Mouse (Mus musculus): ENCODE measurements around the gene Dtl. TPM values are rescaled to one million over a fixed set of nuclear protein-coding genes. Genes with fewer than 3 reads are reported as not detected.
A peak's percentile ranks its signal among the peaks of the same experiment; 100 is the strongest.
"Not testable (repeated sequence)": the region's sequence is repeated elsewhere in the genome, so short reads cannot be mapped to it uniquely, and the experiment has no call there.

Gene Dtl
- polyA plus RNA-seq, 1 experiment from 2014 or later, result 38.8 TPM

DNA sequence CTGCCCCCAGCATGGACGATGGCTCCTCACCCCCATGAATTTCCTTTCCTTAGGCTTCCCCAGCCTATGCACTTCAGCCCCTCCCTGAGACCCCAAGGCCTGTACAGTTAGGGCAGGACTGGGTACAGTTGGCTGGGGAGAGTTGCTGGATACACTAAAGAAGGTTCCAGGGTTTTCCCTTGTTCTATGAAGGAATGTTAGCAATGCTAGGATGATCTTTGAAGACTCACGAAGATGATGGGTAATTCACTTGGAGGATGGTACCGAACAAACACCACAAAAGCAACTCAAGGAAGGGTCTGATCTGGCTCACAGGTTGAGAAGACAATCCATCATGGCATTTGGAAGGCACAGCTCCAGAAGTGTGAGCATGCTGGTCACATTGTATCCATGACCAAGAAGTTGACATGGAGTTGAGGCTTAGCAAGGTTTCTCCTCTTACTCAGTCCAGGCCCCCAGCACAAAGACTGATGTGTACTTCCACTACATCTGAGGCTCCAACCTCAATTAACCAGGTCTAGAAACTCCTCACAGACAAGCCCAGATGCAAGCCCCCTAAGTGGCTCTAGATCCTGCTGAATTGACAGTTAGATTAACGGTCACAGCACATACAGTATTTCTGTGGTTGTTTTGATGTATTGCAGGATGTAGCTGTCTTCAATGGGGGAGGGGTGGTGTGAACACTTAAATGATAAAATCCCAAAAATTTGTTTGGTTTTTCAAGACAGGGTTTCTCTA, 55.8 kb downstream of the Dtl start:
- DNase-seq (ENCODE audit: low spot score), result peak; percentile 85

DNA sequence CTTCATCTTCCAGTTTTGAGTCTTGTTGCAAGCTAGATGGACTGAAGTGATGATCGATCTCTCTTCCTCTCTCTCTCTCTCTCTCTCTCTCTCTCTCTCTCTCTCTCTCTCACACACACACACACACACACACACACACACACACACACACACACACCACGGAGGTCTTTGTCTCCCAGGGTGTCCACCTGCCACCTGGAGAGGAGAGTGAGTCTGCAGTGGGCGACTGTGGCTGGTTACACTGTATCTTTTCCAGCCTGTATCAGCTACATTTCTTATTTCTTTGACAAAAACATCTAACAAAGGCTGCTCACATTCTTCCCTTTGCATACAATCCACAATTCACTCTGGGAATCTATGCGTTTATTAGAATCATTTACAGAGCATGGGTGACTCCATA, 56.4 kb downstream of the Dtl start:
- DNase-seq (ENCODE audit: low spot score), result no peak

DNA sequence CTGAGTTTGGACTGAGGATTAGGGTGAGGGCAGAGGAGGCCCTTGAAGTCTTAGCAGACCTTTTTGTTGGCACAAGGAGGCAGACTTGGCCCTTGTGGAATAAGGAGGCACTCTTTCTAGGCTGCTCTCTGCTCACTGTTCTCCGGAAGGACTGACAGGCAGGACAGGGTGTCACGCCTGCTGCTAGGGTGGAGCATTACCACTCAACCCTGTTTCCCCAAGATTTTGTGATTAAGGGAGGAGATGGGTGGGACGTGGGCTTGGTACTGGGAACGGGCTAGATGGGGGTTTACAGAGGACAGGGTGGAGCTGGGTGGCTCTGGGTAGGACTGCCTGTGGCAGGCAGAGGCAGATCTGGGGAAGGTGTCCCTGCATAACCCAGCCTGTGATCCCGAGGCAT, 57.4 kb downstream of the Dtl start:
- DNase-seq (ENCODE audit: low spot score), result peak; percentile 59

DNA sequence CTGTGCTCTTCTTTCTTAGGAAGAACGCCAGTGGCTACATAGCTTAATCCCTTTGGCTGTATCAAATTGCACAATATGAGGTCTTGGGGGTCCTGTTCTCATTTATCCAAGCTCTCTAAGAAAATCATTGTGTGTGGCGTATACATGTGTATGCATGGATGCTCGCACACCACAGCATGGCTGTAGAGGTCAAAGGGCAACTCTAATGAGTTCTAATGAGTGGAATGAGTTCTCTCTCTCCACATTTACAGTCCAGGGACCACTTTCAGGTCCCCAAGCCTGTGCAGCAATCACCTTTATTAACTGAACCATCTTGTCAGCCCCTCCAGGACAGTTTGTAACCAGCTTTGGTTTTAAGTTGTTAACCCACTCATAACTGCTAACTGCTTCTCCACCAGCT, 58.3 kb downstream of the Dtl start:
- no peak for DNase-seq (ENCODE audit: low spot score)

DNA sequence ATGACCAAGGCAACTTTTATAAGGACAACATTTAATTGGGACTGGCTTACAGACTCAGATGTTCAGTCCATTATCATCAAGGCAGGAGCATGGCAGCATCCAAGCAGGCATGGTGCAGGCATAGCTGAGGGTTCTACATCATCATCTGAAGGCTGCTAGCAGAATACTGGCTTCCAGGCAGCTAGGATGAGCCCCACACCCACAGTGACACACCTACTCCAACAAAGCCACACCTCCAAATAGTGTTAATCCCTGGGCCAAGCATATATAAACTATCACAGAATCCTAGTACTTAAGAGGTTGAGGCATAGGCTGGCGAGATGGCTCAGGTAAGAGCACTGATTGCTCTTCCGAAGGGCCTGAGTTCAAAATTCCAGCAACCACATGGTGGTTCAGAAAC, 59.0 kb downstream of the Dtl start:
- DNase-seq (ENCODE audit: low spot score), result not testable (repeated sequence)

DNA sequence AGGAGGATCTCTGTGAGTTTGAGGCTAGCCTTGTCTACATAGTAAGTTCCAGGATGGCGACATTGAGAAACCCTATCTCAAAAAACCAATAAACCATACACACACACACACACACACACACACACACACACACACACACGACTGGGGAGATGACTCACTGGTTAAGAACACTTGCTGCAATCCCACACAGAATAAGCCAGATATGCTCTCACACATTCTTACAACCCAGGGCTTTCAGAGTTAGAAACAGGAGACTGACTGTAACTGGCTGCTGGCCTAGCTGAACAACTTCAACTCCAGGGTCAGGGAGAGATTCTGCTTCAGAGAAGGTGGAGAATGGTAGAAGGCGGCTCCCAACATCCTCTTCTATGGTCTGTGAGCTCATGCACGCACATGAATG, 62.1 kb downstream of the Dtl start:
- DNase-seq (ENCODE audit: low spot score), result no peak

- no peak for DNase-seq (ENCODE audit: low spot score)
Observed at GRCm38 (mm10) chr1:191512383-191512782, 63.0 kb downstream of the Dtl start.

- DNase-seq (ENCODE audit: low spot score), result no peak
Observed at GRCm38 (mm10) chr1:191511503-191511902, 63.8 kb downstream of the Dtl start.

- no peak for DNase-seq (ENCODE audit: low spot score)
Observed at GRCm38 (mm10) chr1:191509865-191510264, 65.5 kb downstream of the Dtl start.

DNA sequence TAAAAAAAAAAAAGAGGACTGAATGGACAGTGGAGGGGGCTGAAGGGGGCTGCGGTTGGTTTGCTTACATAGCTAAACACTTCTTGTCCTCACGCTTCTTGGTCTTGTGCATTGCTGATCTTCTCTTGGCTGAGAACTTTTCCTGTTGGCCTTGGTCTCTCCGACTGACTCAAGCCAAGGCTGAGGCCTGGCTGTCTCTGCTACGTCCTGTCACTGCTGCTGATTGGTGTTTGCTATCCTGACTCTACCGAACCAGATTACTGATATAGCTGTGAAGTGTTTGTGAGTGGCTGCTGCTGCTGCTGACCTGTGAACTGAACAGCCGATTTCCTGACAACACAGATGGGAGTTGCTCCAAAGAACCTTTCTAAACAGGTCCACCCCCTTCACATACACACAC, 66.2 kb downstream of the Dtl start:
- DNase-seq (ENCODE audit: low spot score), result no peak

DNA sequence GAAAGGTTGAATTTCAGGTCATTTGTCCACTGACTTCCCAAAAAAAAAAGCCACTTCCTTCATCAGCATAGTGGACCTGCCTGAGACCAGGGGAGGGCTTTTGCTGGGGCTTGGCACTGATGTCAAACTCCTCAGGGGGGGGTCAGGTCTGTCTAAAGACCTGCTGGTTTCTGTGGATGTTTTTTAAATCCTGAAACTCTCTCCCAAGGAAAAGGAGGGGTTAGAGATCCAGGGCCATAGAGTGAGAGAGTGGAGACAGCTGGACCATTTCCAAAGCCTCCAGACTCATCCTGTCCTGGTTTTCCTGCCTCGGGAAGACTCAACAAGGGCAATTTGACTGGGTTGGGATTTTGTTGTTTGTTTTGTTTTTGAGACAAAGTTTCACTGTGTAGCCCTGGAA, 68.6 kb downstream of the Dtl start:
- DNase-seq (ENCODE audit: low spot score), result no peak

DNA sequence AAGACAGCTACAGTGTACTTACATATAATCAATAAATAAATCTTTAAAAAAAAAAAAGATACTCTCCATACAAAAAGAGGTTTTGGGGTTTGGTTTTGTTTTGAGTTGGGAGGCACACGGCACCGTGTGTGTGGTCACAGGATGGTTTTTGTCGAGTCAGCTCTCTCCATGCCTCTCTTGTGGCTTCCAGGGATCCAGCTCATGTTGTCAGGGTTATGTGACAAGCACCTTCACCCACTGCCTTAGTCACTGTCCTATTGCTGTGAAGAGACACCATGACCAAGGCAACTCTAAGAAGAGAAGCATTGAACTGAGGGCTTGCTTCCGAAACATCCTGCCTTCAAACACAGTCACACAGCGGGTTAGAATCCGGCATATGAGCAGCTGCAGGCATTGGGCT, 75.7 kb downstream of the Dtl start:
- no peak for DNase-seq (ENCODE audit: low spot score)

DNA sequence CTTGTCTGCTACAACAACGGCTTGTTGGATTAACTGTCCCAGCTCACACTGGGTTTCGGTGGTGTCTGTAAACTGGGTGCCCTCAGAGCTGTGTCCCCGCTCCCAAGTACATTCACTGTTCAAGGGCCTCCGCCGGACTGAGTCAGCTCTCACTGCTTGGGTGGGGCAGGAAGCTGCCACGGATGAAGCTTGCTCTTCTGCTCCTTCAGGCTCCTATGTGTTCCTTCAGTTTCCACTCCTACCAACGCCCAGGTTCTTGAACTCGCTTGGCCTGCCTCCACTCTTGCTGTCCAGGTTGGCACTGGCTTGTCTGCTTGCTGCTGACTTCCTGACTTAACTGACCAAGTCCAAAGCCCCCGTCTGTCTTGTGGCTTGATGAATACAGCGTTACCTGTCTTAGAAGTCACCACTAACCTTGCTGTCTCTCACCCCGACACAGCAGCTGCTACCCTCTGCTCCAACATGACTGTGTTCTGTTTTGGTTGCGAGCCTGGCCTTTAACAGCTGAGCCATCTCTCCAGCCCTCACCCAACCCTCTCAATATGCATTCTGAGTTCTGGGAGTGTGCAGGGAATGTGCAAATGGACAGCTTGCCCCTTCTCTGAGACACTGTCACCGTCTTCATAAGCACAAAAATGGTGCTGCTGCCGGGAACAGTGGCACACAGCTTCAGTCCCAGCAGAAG, 76.9 kb downstream of the Dtl start:
- no peak for DNase-seq (ENCODE audit: low spot score)

DNA sequence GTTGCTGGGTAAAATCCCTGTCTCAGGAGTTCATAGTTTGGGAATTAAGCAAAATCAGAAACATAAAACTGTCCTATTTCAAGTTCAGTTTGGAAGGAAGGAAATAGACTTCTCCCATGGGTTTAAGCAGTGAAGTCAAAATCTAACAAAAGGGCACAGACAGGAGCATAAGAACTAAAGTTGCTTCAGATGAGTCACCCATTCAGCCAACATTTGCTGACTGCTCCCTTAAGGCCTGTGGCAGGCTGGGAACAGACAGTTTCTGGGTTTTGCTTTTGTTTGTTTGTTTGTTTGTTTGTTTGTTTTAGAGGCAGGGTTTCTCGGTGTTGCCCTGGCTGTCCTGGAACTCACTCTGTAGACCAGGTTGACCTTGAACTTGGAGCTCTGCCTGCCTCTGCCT, 78.7 kb downstream of the Dtl start:
- DNase-seq (ENCODE audit: low spot score), result no peak

GRCm38 (mm10) chr1:191495051-191495467, 80.3 kb downstream of the Dtl start:
- no peak for DNase-seq (ENCODE audit: low spot score)

GRCm38 (mm10) chr1:191494303-191494655, 81.1 kb downstream of the Dtl start:
- no peak for DNase-seq (ENCODE audit: low spot score)

- DNase-seq (ENCODE audit: low spot score), result no peak
Observed at GRCm38 (mm10) chr1:191493476-191494302, 81.7 kb downstream of the Dtl start.

- no peak for DNase-seq (ENCODE audit: low spot score)
Observed at GRCm38 (mm10) chr1:191490446-191490845, 84.9 kb downstream of the Dtl start.

All from thymus, postnatal 0 days (tissue).